Mouse (Mus musculus): ENCODE measurements around the gene Pym1.

The Pym1 gene

GRCm38 (mm10) chr10:128745946-128746613 lies 1.6 kb upstream of the Pym1 start:
- no peak for DNase-seq

- DNase-seq: no peak
These were observed 580 bp upstream of the Pym1 start for GRCm38 (mm10) chr10:128746972-128747645.

GRCm38 (mm10) chr10:128748252-128748864 lies 669 bp downstream of the Pym1 start:
- peak; percentile 78 for DNase-seq

- no peak for DNase-seq
These were observed 25.2 kb downstream of the Pym1 start for GRCm38 (mm10) chr10:128772895-128773294.

GRCm38 (mm10) chr10:128773685-128774084 lies 26.0 kb downstream of the Pym1 start:
- DNase-seq: no peak

- no peak for DNase-seq
These were observed 30.8 kb downstream of the Pym1 start for GRCm38 (mm10) chr10:128778441-128778840.

- DNase-seq: no peak
These were observed 31.5 kb downstream of the Pym1 start for GRCm38 (mm10) chr10:128779011-128779795.

GRCm38 (mm10) chr10:128780200-128780599 lies 32.5 kb downstream of the Pym1 start:
- DNase-seq: no peak

- DNase-seq: no peak
These were observed 42.9 kb downstream of the Pym1 start, which contains the start of gene Mmp19 for GRCm38 (mm10) chr10:128790398-128791124. Gene Mmp19, plus strand, starts transcription at chr10:128790910.

- DNase-seq: no peak
These were observed 44.4 kb downstream of the Pym1 start for GRCm38 (mm10) chr10:128792041-128792440.

GRCm38 (mm10) chr10:128793258-128793657 lies 45.6 kb downstream of the Pym1 start:
- DNase-seq: no peak

GRCm38 (mm10) chr10:128794391-128794790 lies 46.7 kb downstream of the Pym1 start:
- DNase-seq: no peak

GRCm38 (mm10) chr10:128795581-128795980 lies 47.9 kb downstream of the Pym1 start:
- no peak for DNase-seq

- DNase-seq: no peak
These were observed 51.0 kb downstream of the Pym1 start for GRCm38 (mm10) chr10:128798676-128799075.

GRCm38 (mm10) chr10:128801981-128802495 lies 54.3 kb downstream of the Pym1 start:
- no peak for DNase-seq

- DNase-seq: no peak
These were observed 55.3 kb downstream of the Pym1 start for GRCm38 (mm10) chr10:128802956-128803355.

- no peak for DNase-seq
These were observed 55.7 kb downstream of the Pym1 start for GRCm38 (mm10) chr10:128803361-128803760.

GRCm38 (mm10) chr10:128803771-128804270 lies 56.1 kb downstream of the Pym1 start, which contains the start of gene Dnajc14:
Gene Dnajc14, plus strand, starts transcription at chr10:128804062.
- DNase-seq: peak; percentile 75

- DNase-seq: peak; percentile 67
These were observed 56.8 kb downstream of the Pym1 start, which contains the start of gene Tmem198b for GRCm38 (mm10) chr10:128804271-128805091. Gene Tmem198b, minus strand, starts transcription at chr10:128804370.

GRCm38 (mm10) chr10:128805092-128806000 lies 57.7 kb downstream of the Pym1 start:
- DNase-seq: peak; percentile 97

Data from right cerebral cortex, adult 18-20 months (tissue).